In genomic region chr17:56515690-56516410, GRCm38 (mm10) we compare ENCODE assay signal across 10 mouse cellular contexts. TPM values are rescaled to one million over a fixed set of nuclear protein-coding genes. Genes with fewer than 3 reads are reported as not detected.
DNase-seq lines count a peak whose midpoint lies in the region; ATAC-seq lines count a peak whose summit lies in the region.
"Had no signal": no experiment of that assay in that cellular context is flagged by ENCODE, and none has a peak within 500 bp of the region (broad histone marks: within the 10 kb centered on the region; RNA-seq: fewer than 3 reads in every experiment).

No protein-coding gene starts in this region.

- no peak overlapping the region for H3K4me2 ChIP-seq in intestine, embryonic 15.5 days (replicated peaks)
- H3K4me2 ChIP-seq: liver, embryonic 15.5 days had no signal

- peak overlapping the region; percentile 65 for H3K27ac ChIP-seq in embryonic facial prominence, embryonic 10.5 days (replicated peaks)
- no peak overlapping the region for H3K27ac ChIP-seq in intestine, embryonic 15.5 days
- H3K27ac ChIP-seq: liver, embryonic 15.5 days had no signal

- peak; percentile 4 to 8 for DNase-seq in layer of hippocampus, postnatal 25 days (ENCODE audit: extremely low spot score in 1 of 2, low spot score in 1 of 2)
- no peak for DNase-seq in layer of hippocampus, adult 9-11 months
- DNase-seq in embryonic facial prominence, embryonic 10.5 days (ENCODE audit: low spot score), result peak; percentile 52
- peak; percentile 86 for DNase-seq in retina, embryonic 14.5 days (ENCODE audit: low spot score)
- no peak for DNase-seq in thymus, postnatal 4 days
- no peak for DNase-seq in gastrocnemius, adult 8-10 months (ENCODE audit: low spot score in 2 of 2)
- DNase-seq in spleen, adult 12 weeks (ENCODE audit: low spot score), result no peak
- DNase-seq: gastrocnemius, postnatal 25 days had no signal

- no peaks in the 10 kb centered on the region for H3K36me3 ChIP-seq in embryonic facial prominence, embryonic 10.5 days (replicated peaks)
- no peaks in the 10 kb centered on the region for H3K36me3 ChIP-seq in intestine, embryonic 15.5 days
- H3K36me3 ChIP-seq: liver, embryonic 15.5 days had no signal

- H3K9ac ChIP-seq in intestine, embryonic 15.5 days, result no peak overlapping the region
- H3K9ac ChIP-seq: liver, embryonic 15.5 days had no signal

- peak; percentile 80 for ATAC-seq in intestine, embryonic 15.5 days

- peak overlapping the region; percentile 33 for H3K4me3 ChIP-seq in embryonic facial prominence, embryonic 10.5 days
- no peak overlapping the region for H3K4me3 ChIP-seq in intestine, embryonic 15.5 days (replicated peaks)
- H3K4me3 ChIP-seq: liver, embryonic 15.5 days had no signal

- 11% methylated on average over 13 of the region's 13 CpGs for WGBS in embryonic facial prominence, embryonic 10.5 days
- 14% methylated on average over 13 of the region's 13 CpGs for WGBS in intestine, embryonic 15.5 days

- peaks cover 27% of the 10 kb centered on the region for H3K4me1 ChIP-seq in embryonic facial prominence, embryonic 10.5 days
- peaks cover 15% of the 10 kb centered on the region for H3K4me1 ChIP-seq in intestine, embryonic 15.5 days (replicated peaks)

- peaks cover 57% of the 10 kb centered on the region for H3K27me3 ChIP-seq in embryonic facial prominence, embryonic 10.5 days (replicated peaks; ENCODE audit: low read depth, poor library complexity, severe bottlenecking)
- peaks cover 30% of the 10 kb centered on the region for H3K27me3 ChIP-seq in intestine, embryonic 15.5 days (replicated peaks)

- peaks cover 8% of the 10 kb centered on the region for H3K9me3 ChIP-seq in embryonic facial prominence, embryonic 10.5 days
- no peaks in the 10 kb centered on the region for H3K9me3 ChIP-seq in intestine, embryonic 15.5 days
- H3K9me3 ChIP-seq: liver, embryonic 15.5 days had no signal

RNA-seq across cellular contexts. Expression of gene Znrf4, which starts 3.6 kb away (rescaled TPM):
- total RNA-seq in layer of hippocampus, postnatal 25 days (2021), result not detected
- not detected in 2 replicates for polyA plus RNA-seq in embryonic facial prominence, embryonic 10.5 days (2016; fragmentation: Nextera tagmentation; extraction: Ambion mirVana)
- not detected in 2 replicates for polyA plus RNA-seq in intestine, embryonic 15.5 days (2015; fragmentation: Nextera tagmentation; extraction: Ambion mirVana)
- total RNA-seq in gastrocnemius, adult 8-10 months (2022), result not detected
- total RNA-seq: gastrocnemius, postnatal 25 days had no signal
- polyA plus RNA-seq: liver, embryonic 15.5 days had no signal

RNA-seq across cellular contexts. Expression of gene Gm20219, which starts 38.3 kb away (rescaled TPM):
- total RNA-seq in layer of hippocampus, postnatal 25 days (2021), result 1 to 10 TPM; 1.9 to 3.4 TPM
- polyA plus RNA-seq in embryonic facial prominence, embryonic 10.5 days (2016; fragmentation: Nextera tagmentation; extraction: Ambion mirVana), result 0.96 and 1.2 TPM in 2 replicates
- polyA plus RNA-seq in intestine, embryonic 15.5 days (2015; fragmentation: Nextera tagmentation; extraction: Ambion mirVana), result 1.3 and 1.4 TPM in 2 replicates
- total RNA-seq in gastrocnemius, adult 8-10 months (2022), result under 1 TPM; 0.31 to 0.83 (median 0.40) TPM

RNA-seq across cellular contexts. Expression of gene Ptprs, which starts 39.6 kb away (rescaled TPM):
- 100 to 1,000 TPM; 658 to 741 TPM for total RNA-seq in layer of hippocampus, postnatal 25 days (2021)
- polyA plus RNA-seq in embryonic facial prominence, embryonic 10.5 days (2016; fragmentation: Nextera tagmentation; extraction: Ambion mirVana), result 85.0 and 86.4 TPM in 2 replicates
- polyA plus RNA-seq in intestine, embryonic 15.5 days (2015; fragmentation: Nextera tagmentation; extraction: Ambion mirVana), result 56.3 and 56.8 TPM in 2 replicates
- 10 to 100 TPM; 25.5 to 38.3 (median 30.6) TPM for total RNA-seq in gastrocnemius, adult 8-10 months (2022)

Comparison
In these comparisons a context has a peak if more than half of its experiments do, and no peak if none do; other contexts are left out.
1. DNase-seq: peak in layer of hippocampus, postnatal 25 days (2 of 2), embryonic facial prominence, embryonic 10.5 days (single experiment) and retina, embryonic 14.5 days (single experiment); none in layer of hippocampus, adult 9-11 months (single experiment), thymus, postnatal 4 days (single experiment), gastrocnemius, adult 8-10 months (0 of 2) and spleen, adult 12 weeks (single experiment).
2. RNA of gene Ptprs, which starts 39.6 kb away (total RNA-seq): 658 to 741 TPM in layer of hippocampus, postnatal 25 days; 25.5 to 38.3 TPM in gastrocnemius, adult 8-10 months; every median in the first group is over 10 times any median in the second.